Mouse (Mus musculus): ENCODE data around the gene 2810006K23Rik. TPM values are rescaled to one million over a fixed set of nuclear protein-coding genes. Genes with fewer than 3 reads are reported as not detected.

2810006K23Rik gene
- total RNA-seq, 2 experiments from 2014 or later, result 7.3 to 9.5 TPM

Other genes with a start within 250 kb of the 2810006K23Rik start
- 1 to 10 TPM; 4.2 to 4.4 TPM for gene Abcb9, start 232.3 kb upstream of the 2810006K23Rik start, total RNA-seq (2021)
- gene Ogfod2, start 215.8 kb upstream of the 2810006K23Rik start, total RNA-seq (2021), result 1 to 10 TPM; 7.2 to 8.8 TPM
- gene Arl6ip4, start 212.0 kb upstream of the 2810006K23Rik start, total RNA-seq (2021), result 10 to 100 TPM; 53.8 to 64.3 TPM
- 10 to 100 TPM; 20.8 to 25.4 TPM for gene Pitpnm2, start 78.3 kb upstream of the 2810006K23Rik start, total RNA-seq (2021)
- gene Mphosph9, start 117 bp upstream of the 2810006K23Rik start, total RNA-seq (2021), result 1 to 10 TPM; 4.8 to 6.1 TPM
- 100 to 1,000 TPM; 165 to 169 TPM for gene Cdk2ap1, start 35.0 kb downstream of the 2810006K23Rik start, total RNA-seq (2021)
- gene Sbno1, start 97.9 kb downstream of the 2810006K23Rik start, total RNA-seq (2021), result 10 to 100 TPM; 38.8 to 44.3 TPM
- 10 to 100 TPM; 37.2 to 43.6 TPM for gene Kmt5a, start 111.8 kb downstream of the 2810006K23Rik start, total RNA-seq (2021)
- 1 to 10 TPM; 6.6 to 7.9 TPM for gene Rilpl2, start 150.3 kb downstream of the 2810006K23Rik start, total RNA-seq (2021)
- gene Snrnp35, start 155.0 kb downstream of the 2810006K23Rik start, total RNA-seq (2021), result 10 to 100 TPM; 21.8 to 23.6 TPM
- 10 to 100 TPM; 48.9 to 49.3 TPM for gene Rilpl1, start 203.3 kb downstream of the 2810006K23Rik start, total RNA-seq (2021)
- gene Tmed2, start 212.6 kb downstream of the 2810006K23Rik start, total RNA-seq (2021), result 100 to 1,000 TPM; 158 to 163 TPM
- 1 to 10 TPM; 4.9 to 6.0 TPM for gene Ddx55, start 224.8 kb downstream of the 2810006K23Rik start, total RNA-seq (2021)

All from gastrocnemius, postnatal 10 days (tissue).